In genomic region chr9:67008781-67009180, GRCm38 (mm10) we compare ENCODE assay signal across 19 mouse cellular contexts. TPM values are rescaled to one million over a fixed set of nuclear protein-coding genes. Genes with fewer than 3 reads are reported as not detected.
DNase-seq lines count a peak whose midpoint lies in the region; ATAC-seq and TF ChIP-seq lines count a peak whose summit lies in the region.
"Had no signal": no experiment of that assay in that cellular context is flagged by ENCODE, and none has a peak within 500 bp of the region (broad histone marks: within the 10 kb centered on the region; RNA-seq: fewer than 3 reads in every experiment).

No protein-coding gene starts in this region.

- intact Hi-C loops in left cerebral cortex, postnatal 36 days (cut with DNase I): no loop called here

- DNase-seq in 3T3-L1 (ENCODE audit: low read depth, low spot score) (peak; percentile 60), NIH3T3 (ENCODE audit: low read depth) (peak; percentile 66)
- DNase-seq in stomach, postnatal 0 days (ENCODE audit: low spot score): no peak
- DNase-seq in left cerebral cortex, postnatal 36 days (ENCODE audit: low spot score in 2 of 2): no peak
- DNase-seq in ovary, postnatal 10 days (ENCODE audit: low spot score): no peak
- DNase-seq: cerebellum, postnatal 36 days; heart, adult 18-20 months; kidney, postnatal 36 days; liver; lung, adult 18-20 months; spleen, adult 18-20 months had no signal

- H3K27ac ChIP-seq in embryonic facial prominence, embryonic 12.5 days: peak overlapping the region; percentile 47; the same call in 1 of the 2 replicates
- H3K27ac ChIP-seq in limb, embryonic 12.5 days: peak overlapping the region; percentile 78; the same call in 1 of the 2 replicates
- H3K27ac ChIP-seq in stomach, postnatal 0 days (replicated peaks): no peak overlapping the region
- H3K27ac ChIP-seq: heart, embryonic 15.5 days; hindbrain, embryonic 12.5 days; macrophage; stomach, embryonic 15.5 days had no signal

- peak overlapping the region; percentile 21 for H3K4me2 ChIP-seq in embryonic facial prominence, embryonic 12.5 days (replicated peaks)
- peak overlapping the region; percentile 36 for H3K4me2 ChIP-seq in limb, embryonic 12.5 days
- H3K4me2 ChIP-seq in stomach, postnatal 0 days (replicated peaks; ENCODE audit: low read depth): no peak overlapping the region
- H3K4me2 ChIP-seq: heart, embryonic 15.5 days; hindbrain, embryonic 12.5 days; stomach, embryonic 15.5 days had no signal

- no peaks in the 10 kb centered on the region for H3K36me3 ChIP-seq in embryonic facial prominence, embryonic 12.5 days
- no peaks in the 10 kb centered on the region for H3K36me3 ChIP-seq in limb, embryonic 12.5 days
- no peaks in the 10 kb centered on the region for H3K36me3 ChIP-seq in stomach, postnatal 0 days (ENCODE audit: control insufficient read depth, insufficient read depth, low read length)
- H3K36me3 ChIP-seq: heart, embryonic 15.5 days; hindbrain, embryonic 12.5 days; stomach, embryonic 15.5 days had no signal

- peaks cover 33% of the 10 kb centered on the region for H3K4me1 ChIP-seq in embryonic facial prominence, embryonic 12.5 days
- H3K4me1 ChIP-seq in limb, embryonic 12.5 days (replicated peaks): peaks cover 30% of the 10 kb centered on the region
- peaks cover 7% of the 10 kb centered on the region; the same call in 1 of the 2 replicates for H3K4me1 ChIP-seq in stomach, postnatal 0 days (replicated peaks; ENCODE audit: control insufficient read depth, insufficient read depth)

- H3K9me3 ChIP-seq in embryonic facial prominence, embryonic 12.5 days: no peaks in the 10 kb centered on the region
- H3K9me3 ChIP-seq in limb, embryonic 12.5 days: no peaks in the 10 kb centered on the region
- H3K9me3 ChIP-seq in stomach, postnatal 0 days (ENCODE audit: control insufficient read depth, low read length): no peaks in the 10 kb centered on the region
- H3K9me3 ChIP-seq: heart, embryonic 15.5 days; hindbrain, embryonic 12.5 days; stomach, embryonic 15.5 days had no signal

- no peak for TF ChIP-seq CTCF in stomach, postnatal 0 days (IDR thresholded peaks at IDR 0.05; ENCODE audit: low read depth)

- WGBS in embryonic facial prominence, embryonic 12.5 days: 20% methylated on average over 11 of the region's 11 CpGs
- whole genome bisulfite sequencing in limb, embryonic 12.5 days: 6% methylated on average over 11 of the region's 11 CpGs
- WGBS in stomach, postnatal 0 days: 43% methylated on average over 11 of the region's 11 CpGs

- no peak for ATAC-seq in embryonic facial prominence, embryonic 12.5 days (ENCODE audit: insufficient number of reproducible peaks, insufficient read depth, low FRiP score, low TSS enrichment)
- peak; percentile 61; the same call in 1 of the 2 replicates for ATAC-seq in limb, embryonic 12.5 days (ENCODE audit: insufficient number of reproducible peaks, insufficient read depth, low FRiP score, low TSS enrichment, low read depth)
- ATAC-seq in stomach, postnatal 0 days (ENCODE audit: low FRiP score, low TSS enrichment): no peak
- ATAC-seq: intestine, embryonic 16.5 days had no signal

- H3K9ac ChIP-seq in embryonic facial prominence, embryonic 12.5 days: no peak overlapping the region
- no peak overlapping the region for H3K9ac ChIP-seq in limb, embryonic 12.5 days (replicated peaks)
- no peak overlapping the region for H3K9ac ChIP-seq in stomach, postnatal 0 days (ENCODE audit: low read length)
- H3K9ac ChIP-seq: heart, embryonic 15.5 days; hindbrain, embryonic 12.5 days; stomach, embryonic 15.5 days had no signal

- TF ChIP-seq EP300 in stomach, postnatal 0 days (optimal IDR thresholded peaks at IDR 0.05): no peak

- H3K27me3 ChIP-seq in embryonic facial prominence, embryonic 12.5 days: no peaks in the 10 kb centered on the region
- no peaks in the 10 kb centered on the region for H3K27me3 ChIP-seq in limb, embryonic 12.5 days
- H3K27me3 ChIP-seq in stomach, postnatal 0 days (ENCODE audit: control insufficient read depth, insufficient read depth, low read length): no peaks in the 10 kb centered on the region
- H3K27me3 ChIP-seq: CH12.LX; heart, embryonic 15.5 days; hindbrain, embryonic 12.5 days; stomach, embryonic 15.5 days had no signal

- no peak overlapping the region for H3K4me3 ChIP-seq in embryonic facial prominence, embryonic 12.5 days
- no peak overlapping the region for H3K4me3 ChIP-seq in limb, embryonic 12.5 days (replicated peaks)
- no peak overlapping the region for H3K4me3 ChIP-seq in stomach, postnatal 0 days (ENCODE audit: low read depth, low read length)
- H3K4me3 ChIP-seq: heart, embryonic 15.5 days; hindbrain, embryonic 12.5 days; stomach, embryonic 15.5 days had no signal

RNA-seq across cellular contexts. Expression of gene Lactb, which starts 33.5 kb away (rescaled TPM):
- 10.2 and 10.7 TPM in 2 replicates for polyA plus RNA-seq in embryonic facial prominence, embryonic 12.5 days (2016; fragmentation: Nextera tagmentation; extraction: Ambion mirVana)
- polyA plus RNA-seq in limb, embryonic 12.5 days (2016; fragmentation: Nextera tagmentation; extraction: Ambion mirVana): 7.4 and 8.2 TPM in 2 replicates
- polyA plus RNA-seq in stomach, postnatal 0 days (2015; fragmentation: Nextera tagmentation; extraction: Ambion mirVana): 11.8 and 12.2 TPM in 2 replicates
- total RNA-seq in left cerebral cortex, postnatal 36 days (2021): 10 to 100 TPM; 18.8 to 19.0 TPM

RNA-seq across cellular contexts. Expression of gene Tpm1, which starts 40.4 kb away (rescaled TPM):
- 673 and 801 TPM in 2 replicates for polyA plus RNA-seq in embryonic facial prominence, embryonic 12.5 days (2016; fragmentation: Nextera tagmentation; extraction: Ambion mirVana)
- polyA plus RNA-seq in limb, embryonic 12.5 days (2016; fragmentation: Nextera tagmentation; extraction: Ambion mirVana): 555 and 579 TPM in 2 replicates
- 1,738 and 2,538 TPM in 2 replicates for polyA plus RNA-seq in stomach, postnatal 0 days (2015; fragmentation: Nextera tagmentation; extraction: Ambion mirVana)
- 100 to 1,000 TPM; 230 to 232 TPM for total RNA-seq in left cerebral cortex, postnatal 36 days (2021)

Comparison
In these comparisons a context has a peak if more than half of its experiments do, and no peak if none do; other contexts are left out.
1. DNase-seq: peak in 3T3-L1 (single experiment) and NIH3T3 (single experiment); none in stomach, postnatal 0 days (single experiment), left cerebral cortex, postnatal 36 days (0 of 2) and ovary, postnatal 10 days (single experiment).